Mouse (Mus musculus) telencephalon, adult 2 months (tissue): ENCODE results near the gene Ppy.

Experiments
- DNase-seq: peaks from one replicate; pipeline ENCODE4 v3.0.0-alpha.2; 2011; ENCODE audit warnings: low read depth, low spot score

Gene Ppy

GRCm38 (mm10) chr11:102101219-102101618 is at the start of gene Ppy:
Gene Ppy (minus strand): TSS chr11:102101319.
- no peak for DNase-seq

DNA sequence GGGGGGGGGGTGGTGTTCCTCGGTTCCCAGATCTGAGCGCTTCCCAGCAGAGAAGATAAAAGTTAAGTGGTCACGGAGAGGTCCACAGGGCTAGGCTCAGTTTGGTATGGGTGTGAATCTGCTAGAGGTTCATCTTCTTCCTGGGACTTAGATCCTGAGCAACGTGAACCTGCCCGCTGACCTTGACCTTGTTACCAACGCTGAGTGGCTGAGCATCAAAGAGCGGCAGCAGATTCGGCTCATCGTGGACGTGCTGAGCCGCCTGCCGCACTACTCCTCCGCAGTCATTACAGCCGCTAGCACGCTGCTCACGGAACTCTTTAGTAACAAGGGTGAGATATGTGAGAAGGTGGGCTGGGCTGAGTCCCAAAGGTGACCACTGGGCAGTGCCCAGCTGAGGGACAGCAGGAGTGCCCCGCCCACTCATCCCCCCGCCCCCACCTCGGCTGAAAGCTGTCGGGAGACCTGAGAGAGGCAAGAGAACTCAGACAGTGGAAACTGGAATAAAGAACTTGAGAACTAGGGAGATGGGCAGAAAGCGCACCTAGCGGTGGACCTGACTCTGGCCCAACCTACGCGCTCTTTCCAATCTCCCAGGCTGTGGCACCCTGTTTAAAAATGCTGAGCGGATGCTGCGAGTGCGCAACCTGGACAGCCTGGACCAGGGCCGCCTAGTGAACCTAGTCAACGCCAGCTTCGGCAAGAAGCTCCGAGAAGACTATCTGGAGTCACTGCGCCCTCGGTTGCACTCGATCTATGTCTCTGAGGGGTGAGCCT is 46.3 kb upstream of the Ppy start:
- no peak for DNase-seq

DNA sequence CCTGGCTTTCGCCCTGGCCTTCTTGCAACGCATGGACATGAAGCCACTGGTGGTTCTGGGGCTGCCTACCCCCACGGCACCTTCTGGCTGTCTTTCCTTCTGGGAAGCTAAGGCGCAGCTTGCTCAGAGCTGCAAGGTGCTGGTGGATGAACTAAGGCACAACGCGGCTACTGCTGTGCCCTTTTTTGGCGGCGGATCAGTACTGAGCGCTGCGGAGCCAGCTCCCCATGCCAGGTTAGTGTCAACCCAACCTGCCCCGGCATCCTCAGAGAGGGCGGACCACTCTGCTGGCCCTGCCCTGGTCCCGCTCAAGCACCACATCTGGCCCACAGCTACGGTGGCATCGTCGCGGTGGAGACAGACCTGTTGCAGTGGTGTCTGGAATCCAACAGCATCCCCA is 45.4 kb upstream of the Ppy start:
- no peak for DNase-seq

- DNase-seq = no peak
Observed at GRCm38 (mm10) chr11:102146005-102146404, 44.9 kb upstream of the Ppy start.

GRCm38 (mm10) chr11:102145471-102146001 is 44.4 kb upstream of the Ppy start, which contains the start of gene Nags:
Gene Nags (plus strand): TSS chr11:102145513.
- no peak for DNase-seq

DNA sequence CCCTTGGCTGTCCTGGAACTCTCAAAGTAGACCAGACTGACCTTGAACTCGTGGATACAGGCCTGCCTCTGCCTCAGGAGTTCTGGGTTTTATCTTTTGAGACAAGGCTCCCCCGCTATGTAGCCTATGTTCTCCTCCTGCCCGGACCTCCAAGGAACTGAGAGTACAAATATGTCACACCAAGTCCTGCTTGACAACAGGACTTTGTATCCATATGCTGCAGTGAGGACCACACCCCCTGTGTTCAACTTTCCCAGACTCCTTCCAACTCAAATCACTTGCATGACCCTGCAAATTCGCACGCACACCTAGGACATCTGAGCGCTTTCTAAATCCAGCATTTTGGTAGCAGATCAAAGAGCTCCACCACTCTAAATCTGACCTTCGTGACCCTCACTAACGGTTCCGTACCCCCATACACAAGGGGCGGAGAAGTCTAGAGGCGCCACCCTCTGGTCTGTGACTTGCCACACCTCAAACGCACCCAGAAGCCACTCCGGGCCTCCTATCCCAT is 43.9 kb upstream of the Ppy start:
- DNase-seq = no peak

GRCm38 (mm10) chr11:102142355-102142754 is 41.2 kb upstream of the Ppy start:
- DNase-seq = no peak

- no peak for DNase-seq
Observed at GRCm38 (mm10) chr11:102140508-102140907, 39.4 kb upstream of the Ppy start.

- DNase-seq = peak; percentile 27
Observed at GRCm38 (mm10) chr11:102138447-102138740, 37.3 kb upstream of the Ppy start.

- DNase-seq = no peak
Observed at GRCm38 (mm10) chr11:102137625-102138446, 36.7 kb upstream of the Ppy start.

GRCm38 (mm10) chr11:102134516-102134915 is 33.4 kb upstream of the Ppy start:
- DNase-seq = no peak

DNA sequence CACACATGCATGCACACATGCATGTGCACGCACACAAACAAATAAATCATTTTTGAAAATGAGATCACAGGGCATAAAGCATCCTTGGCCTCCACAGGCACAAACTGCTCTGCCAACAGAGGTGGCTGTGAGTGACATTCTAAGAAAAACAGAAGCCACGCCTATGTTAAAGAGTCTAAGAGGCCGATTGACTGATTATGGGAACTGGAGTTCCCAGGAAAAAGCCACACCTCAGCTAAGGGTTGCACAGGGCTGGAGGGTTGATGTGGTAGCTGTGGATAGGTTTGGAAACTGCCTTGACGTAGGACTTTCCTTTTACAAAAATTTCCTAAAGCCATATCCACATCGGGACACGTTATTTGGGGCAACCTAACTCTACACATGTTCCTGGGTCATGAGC is 16.3 kb upstream of the Ppy start:
- no peak for DNase-seq

- no peak for DNase-seq
Observed at GRCm38 (mm10) chr11:102116241-102116640, 15.1 kb upstream of the Ppy start.

GRCm38 (mm10) chr11:102111576-102111975 is 10.5 kb upstream of the Ppy start:
- DNase-seq = no peak

- DNase-seq = no peak
Observed at GRCm38 (mm10) chr11:102107732-102108131, 6.6 kb upstream of the Ppy start, which contains the start of gene Pyy. Gene Pyy (minus strand): TSS chr11:102107832.

DNA sequence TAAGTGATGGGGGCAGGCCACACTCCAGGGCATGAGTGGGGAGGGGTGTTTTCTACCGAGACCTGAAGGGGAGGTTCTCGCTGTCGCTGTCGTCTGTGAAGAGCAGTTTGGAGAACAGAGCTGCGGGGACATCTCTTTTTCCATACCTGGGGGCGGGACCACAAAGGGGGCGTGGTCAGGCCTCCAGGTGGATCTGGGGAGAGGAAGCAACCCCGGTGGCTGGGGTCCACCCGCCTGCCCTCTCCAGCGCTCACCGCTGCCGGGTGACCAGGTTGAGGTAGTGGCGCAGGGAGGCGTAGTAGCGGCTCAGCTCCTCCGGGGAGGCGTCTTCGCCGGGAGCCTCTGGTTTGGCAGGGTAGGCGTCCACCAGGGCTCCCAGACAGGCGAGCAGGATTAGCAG is 5.8 kb upstream of the Ppy start:
- no peak for DNase-seq

GRCm38 (mm10) chr11:102102485-102103258 is 1.6 kb upstream of the Ppy start:
- no peak for DNase-seq

- peak; percentile 72 for DNase-seq
Observed at GRCm38 (mm10) chr11:102096887-102097391, 4.2 kb downstream of the Ppy start.

DNA sequence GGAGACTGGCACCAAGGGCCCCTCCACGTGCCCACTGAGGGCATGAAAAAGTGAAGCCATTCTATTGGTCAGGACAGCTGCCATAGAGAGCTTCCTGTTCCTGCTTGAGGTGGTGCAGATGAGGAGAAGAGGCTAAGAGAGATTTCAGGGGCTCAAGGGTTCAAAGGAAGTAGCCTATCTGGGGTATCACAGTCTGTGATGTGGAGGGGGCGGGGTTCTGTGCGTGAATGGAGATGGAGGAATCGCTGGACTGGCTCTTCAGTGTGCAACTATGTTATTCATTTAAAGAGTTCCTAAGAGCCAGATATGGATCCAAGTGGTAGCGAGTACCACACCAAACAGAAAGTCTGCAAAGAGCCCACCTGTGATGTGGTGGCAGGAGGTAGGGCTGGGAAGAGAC is 4.7 kb downstream of the Ppy start:
- no peak for DNase-seq

- DNase-seq = no peak
Observed at GRCm38 (mm10) chr11:102095676-102096075, 5.4 kb downstream of the Ppy start.

GRCm38 (mm10) chr11:102089088-102089808 is 11.9 kb downstream of the Ppy start:
- DNase-seq = peak; percentile 63
